Mouse (Mus musculus) CH12.LX (cell line): ENCODE results near the gene Mfsd5. TPM values are rescaled to one million over a fixed set of nuclear protein-coding genes. Genes with fewer than 3 reads are reported as not detected.

ENCODE experiments used
- DNase-seq: peaks from one replicate; pipeline ENCODE4 v3.0.0-alpha.2; 2013; ENCODE audit errors: extremely low read depth
- H3K27ac ChIP-seq: 2 replicates; pipeline ENCODE4 v1.5.1; 2012; ENCODE audit warnings: low read depth, mild to moderate bottlenecking, control low read depth, moderate library complexity; ENCODE audit not compliant: insufficient read depth
- H3K27me3 ChIP-seq: replicated peaks from 2 replicates; pipeline ENCODE3; 2012; ENCODE audit warnings: inconsistent platforms
- H3K36me3 ChIP-seq, 2 experiments: replicated peaks in 1 of 2; 2 replicates each; pipeline versions ENCODE3 to v1.6.1; 2012; ENCODE audit warnings: inconsistent platforms in 1 of 2, low read length in 1 of 2, mild to moderate bottlenecking in 1 of 2, mixed read lengths in 1 of 2, moderate library complexity in 1 of 2; ENCODE audit not compliant: control insufficient read depth in 1 of 2, insufficient read depth in 1 of 2
- H3K4me1 ChIP-seq, 2 experiments: 2 replicates each; pipeline ENCODE4 v1.6.1; 2012; ENCODE audit warnings: inconsistent platforms in 1 of 2, moderate library complexity in 1 of 2; ENCODE audit not compliant: insufficient read depth in 2 of 2, control insufficient read depth in 1 of 2
- H3K4me2 ChIP-seq: 2 replicates; pipeline ENCODE4 v1.6.1; 2012; ENCODE audit warnings: low read depth, mild to moderate bottlenecking, control low read depth; ENCODE audit not compliant: poor library complexity, insufficient read depth, severe bottlenecking
- H3K4me3 ChIP-seq, 3 experiments: fragments of 150-350 bp in 1 of 3; sonication (generic) in 1 of 3; replicated peaks in 1 of 3; 2 replicates each; pipeline versions ENCODE3 to v1.5.1; 2011 to 2012; ENCODE audit warnings: low read depth in 2 of 3, low read length in 2 of 3, mild to moderate bottlenecking in 2 of 3, moderate library complexity in 2 of 3, control low read depth in 1 of 3, improper control_type of control experiment in 1 of 3, inconsistent platforms in 1 of 3, mixed read lengths in 1 of 3; ENCODE audit not compliant: poor library complexity in 1 of 3
- H3K79me2 ChIP-seq: replicated peaks from 2 replicates; pipeline ENCODE4 v1.6.1; 2012; ENCODE audit warnings: mild to moderate bottlenecking, moderate library complexity; ENCODE audit not compliant: control insufficient read depth, poor library complexity, insufficient read depth, severe bottlenecking; ENCODE audit errors: extremely low read depth
- H3K9ac ChIP-seq: 2 replicates; pipeline ENCODE4 v1.6.1; 2012; ENCODE audit warnings: low read depth, mild to moderate bottlenecking, control low read depth, moderate library complexity; ENCODE audit not compliant: insufficient read depth
- H3K9me3 ChIP-seq: replicated peaks from 2 replicates; pipeline ENCODE3; 2012; ENCODE audit warnings: low read length, inconsistent platforms, mixed read lengths
- BHLHE40 ChIP-seq: IDR thresholded peaks from 2 replicates; pipeline ENCODE4 v1.6.1; 2011; ENCODE audit warnings: mild to moderate bottlenecking, low read depth, low read length, improper control_type of control experiment
- CHD1 ChIP-seq: IDR thresholded peaks from 2 replicates; pipeline ENCODE4 v1.6.1; 2012; ENCODE audit warnings: low read depth, low read length, improper control_type of control experiment, inconsistent platforms
- CTCF ChIP-seq, 2 experiments: IDR thresholded peaks in 1 of 2; conservative IDR thresholded peaks in 1 of 2; 2 replicates each; pipeline ENCODE4 v1.5.1; 2011 to 2012; ENCODE audit warnings: low read depth in 2 of 2, low read length in 2 of 2, improper control_type of control experiment in 1 of 2, inconsistent platforms in 1 of 2, mild to moderate bottlenecking in 1 of 2, moderate library complexity in 1 of 2
- E2F4 ChIP-seq: IDR thresholded peaks from 2 replicates; pipeline ENCODE4 v1.6.1; 2011; ENCODE audit warnings: low read depth, low read length, improper control_type of control experiment; ENCODE audit not compliant: insufficient replicate concordance
- ELF1 ChIP-seq: IDR thresholded peaks from 2 replicates; pipeline ENCODE4 v1.6.1; 2014; ENCODE audit warnings: low read depth, mild to moderate bottlenecking, inconsistent platforms, low read length, improper control_type of control experiment
- ETS1 ChIP-seq: conservative IDR thresholded peaks from 2 replicates; pipeline ENCODE4 v1.6.1; 2012; ENCODE audit warnings: low read depth, mild to moderate bottlenecking, inconsistent platforms, low read length, improper control_type of control experiment, moderate library complexity
- GABPA ChIP-seq: IDR thresholded peaks from 2 replicates; pipeline ENCODE4 v1.6.1; 2012; ENCODE audit warnings: low read depth, low read length, improper control_type of control experiment, inconsistent platforms; ENCODE audit not compliant: insufficient replicate concordance
- HCFC1 ChIP-seq: IDR thresholded peaks from 2 replicates; pipeline ENCODE4 v1.6.1; 2012; ENCODE audit warnings: low read depth, mild to moderate bottlenecking, inconsistent platforms, low read length, improper control_type of control experiment
- JUND ChIP-seq: conservative IDR thresholded peaks from 2 replicates; pipeline ENCODE4 v1.6.1; 2011; ENCODE audit warnings: low read depth, low read length, improper control_type of control experiment
- KAT2A ChIP-seq: IDR thresholded peaks from 2 replicates; pipeline ENCODE4 v1.6.1; 2012; ENCODE audit warnings: low read length, improper control_type of control experiment, inconsistent platforms; ENCODE audit not compliant: insufficient replicate concordance
- MAX ChIP-seq: IDR thresholded peaks from 2 replicates; pipeline ENCODE4 v1.6.1; 2011; ENCODE audit warnings: low read length, improper control_type of control experiment
- MEF2A ChIP-seq: IDR thresholded peaks from 2 replicates; pipeline ENCODE4 v1.6.1; 2014; ENCODE audit warnings: low read depth, mild to moderate bottlenecking, inconsistent platforms, low read length, improper control_type of control experiment, borderline replicate concordance
- MXI1 ChIP-seq: IDR thresholded peaks from 2 replicates; pipeline ENCODE4 v1.6.1; 2011; ENCODE audit warnings: mild to moderate bottlenecking, low read depth, low read length, improper control_type of control experiment
- NRF1 ChIP-seq: IDR thresholded peaks from 2 replicates; pipeline ENCODE4 v1.6.1; 2014; ENCODE audit warnings: low read depth, mild to moderate bottlenecking, inconsistent platforms, low read length, improper control_type of control experiment, moderate library complexity
- PAX5 ChIP-seq: IDR thresholded peaks from 2 replicates; pipeline ENCODE4 v1.6.1; 2012; ENCODE audit warnings: low read length, inconsistent platforms, mixed read lengths
- POLR2A ChIP-seq: IDR thresholded peaks from 2 replicates; pipeline ENCODE4 v1.6.1; 2011; ENCODE audit warnings: low read depth, mild to moderate bottlenecking, improper control_type of control experiment, low read length
- POLR2AphosphoS2 ChIP-seq: IDR thresholded peaks from 2 replicates; pipeline ENCODE4 v1.6.1; 2011; ENCODE audit warnings: low read depth, low read length, improper control_type of control experiment
- RAD21 ChIP-seq: IDR thresholded peaks from 2 replicates; pipeline ENCODE4 v1.6.1; 2011; ENCODE audit warnings: low read depth, mild to moderate bottlenecking, low read length, improper control_type of control experiment, moderate library complexity
- RCOR1 ChIP-seq: conservative IDR thresholded peaks from 2 replicates; pipeline ENCODE4 v1.6.1; 2012; ENCODE audit warnings: low read depth, mild to moderate bottlenecking, inconsistent platforms, low read length, improper control_type of control experiment
- SIN3A ChIP-seq: IDR thresholded peaks from 2 replicates; pipeline ENCODE4 v1.6.1; 2012; ENCODE audit warnings: low read length, improper control_type of control experiment, inconsistent platforms
- SMC3 ChIP-seq: IDR thresholded peaks from 2 replicates; pipeline ENCODE4 v1.6.1; 2011; ENCODE audit warnings: low read depth, low read length, improper control_type of control experiment
- UBTF ChIP-seq: IDR thresholded peaks from 2 replicates; pipeline ENCODE4 v1.6.1; 2012; ENCODE audit warnings: low read depth, mild to moderate bottlenecking, inconsistent platforms, low read length, improper control_type of control experiment, moderate library complexity
- USF1 ChIP-seq: IDR thresholded peaks from 2 replicates; pipeline ENCODE4 v1.6.1; 2014; ENCODE audit warnings: low read depth, mild to moderate bottlenecking, inconsistent platforms, low read length, improper control_type of control experiment
- USF2 ChIP-seq: conservative IDR thresholded peaks from 2 replicates; pipeline ENCODE4 v1.6.1; 2011; ENCODE audit warnings: low read depth, low read length, improper control_type of control experiment
- ZKSCAN1 ChIP-seq: IDR thresholded peaks from 2 replicates; pipeline ENCODE4 v1.6.1; 2012; ENCODE audit warnings: low read depth, inconsistent platforms, low read length, improper control_type of control experiment, borderline replicate concordance
- ZMIZ1 ChIP-seq: IDR thresholded peaks from 2 replicates; pipeline ENCODE4 v1.6.1; 2012; ENCODE audit warnings: low read depth, mild to moderate bottlenecking, inconsistent platforms, low read length, improper control_type of control experiment
- dilution Hi-C: fragments of 300-500 bp; cut with MboI; formaldehyde crosslinking; loops from 2 replicates; pipeline ENCODE4 v1.14.3; 2020; ENCODE audit warnings: low sequenced_read_pairs; ENCODE audit not compliant: extremely low pct_unique_long_range_greater_than_20kb, extremely low pct_ligation_motif_present
- in situ Hi-C: fragments of 300-500 bp; cut with MboI; formaldehyde crosslinking; loops from 3 replicates; pipeline ENCODE4 v1.14.3; 2019; ENCODE audit warnings: low sequenced_read_pairs, low pct_ligation_motif_present, low pct_unique_long_range_greater_than_20kb, mixed read lengths
- polyA plus RNA-seq: library from polyadenylated mRNA; unstranded; fragments of >175 nt; gene quantifications from 2 replicates; pipeline ENCODE4 v1.2.1, GENCODE M21; 2012; ENCODE audit warnings: low read depth; ENCODE audit not compliant: insufficient read length
- total RNA-seq, 2 experiments: library from RNA; depleted of rRNA; stranded (reverse); fragments of 300-350 nt in 1 of 2; fragments of >200 nt in 1 of 2; gene quantifications; 2 replicates each; pipeline ENCODE4 v1.2.3; 2012 to 2014

Mfsd5 gene
- total and polyA plus RNA-seq, 3 experiments = 31.1 to 90.6 (median 51.8) TPM

GRCm38 (mm10) chr15:102326022-102326576 is 46.8 kb downstream of the Mfsd5 start, which contains the start of gene Pfdn5 (continued):
- TF ChIP-seq BHLHE40 (no peak), MEF2A (peak; percentile 48; the same call in 1 of the 2 replicates), ETS1 (no peak; the same call in 1 of the 2 replicates), POLR2AphosphoS2 (no peak), PAX5 (no peak), CHD1 (no peak), ZMIZ1 (peak; percentile 37; the same call in 1 of the 2 replicates), CTCF (conservative IDR thresholded peaks at IDR 0.05 in 1 of 2, IDR thresholded peaks at IDR 0.05 in 1 of 2; ENCODE audit: low read depth in 2 of 2, low read length in 2 of 2) (0 out of 4 replicates have a peak, but pooled peaks of 1 of the 2 experiments have one; percentile 18), SMC3 (no peak), KAT2A (0 out of 2 replicates have a peak, but pooled peaks have one; percentile 70), HCFC1 (peak; percentile 87), GABPA (peak; percentile 71), UBTF (no peak), ZKSCAN1 (no peak)

- Histone ChIP-seq H3K9me3 (no peaks in the 10 kb centered on the region), H3K27ac (no peak overlapping the region), H3K27me3 (no peaks in the 10 kb centered on the region), H3K4me2 (peak overlapping the region; percentile 65), H3K4me3 (peak overlapping the region; percentile 72 to 98 (median 97)), H3K36me3 (peaks cover 36 to 68% of the 10 kb centered on the region in 2 experiments), H3K79me2 (peaks cover 15% of the 10 kb centered on the region), H3K9ac (peak overlapping the region; percentile 91), H3K4me1 (peaks cover 4 to 25% of the 10 kb centered on the region in 2 experiments; a peak in 3 of 4 replicates)
- in situ Hi-C loops = no loop called here
- dilution Hi-C loops = no loop called here
- no peak for DNase-seq
- TF ChIP-seq POLR2A (no peak), RCOR1 (no peak), SIN3A (peak; percentile 64; the same call in 1 of the 2 replicates), USF2 (no peak), CHD1 (peak; percentile 74), MAX (no peak), NRF1 (no peak), ETS1 (no peak), JUND (no peak), E2F4 (no peak), PAX5 (no peak), ELF1 (no peak), RAD21 (no peak), USF1 (no peak), BHLHE40 (no peak), MXI1 (peak; percentile 34; the same call in 1 of the 2 replicates)
Observed at GRCm38 (mm10) chr15:102326892-102327291, 47.6 kb downstream of the Mfsd5 start.

Other genes starting within 250 kb of the Mfsd5 start
Only the 20 nearest of the 23 such genes appear.
- 507 and 555 TPM in 2 replicates for gene Eif4b, start 205.7 kb upstream of the Mfsd5 start, total RNA-seq (2012; rRNA removed)
- 492 and 536 TPM in 2 replicates for gene Eif4b, start 205.7 kb upstream of the Mfsd5 start, total RNA-seq (2014; rRNA removed)
- gene Eif4b, start 205.7 kb upstream of the Mfsd5 start, polyA plus RNA-seq = 652 and 950 TPM in 2 replicates
- gene Tns2, start 179.0 kb upstream of the Mfsd5 start, total RNA-seq (2012; rRNA removed) = 0.08 and 0.13 TPM in 2 replicates
- gene Tns2, start 179.0 kb upstream of the Mfsd5 start, total RNA-seq (2014; rRNA removed) = not detected in 2 replicates
- 0.34 and 0.49 TPM in 2 replicates for gene Tns2, start 179.0 kb upstream of the Mfsd5 start, polyA plus RNA-seq
- 21.6 and 24.7 TPM in 2 replicates for gene Spryd3, start 143.2 kb upstream of the Mfsd5 start, total RNA-seq (2012; rRNA removed)
- gene Spryd3, start 143.2 kb upstream of the Mfsd5 start, total RNA-seq (2014; rRNA removed) = 19.6 and 21.5 TPM in 2 replicates
- 25.7 and 33.5 TPM in 2 replicates for gene Spryd3, start 143.2 kb upstream of the Mfsd5 start, polyA plus RNA-seq
- gene Igfbp6, start 135.1 kb upstream of the Mfsd5 start, total RNA-seq (2012; rRNA removed) = 0.38 TPM in 1 of 2 replicates, not detected in the other
- not detected in 2 replicates for gene Igfbp6, start 135.1 kb upstream of the Mfsd5 start, total RNA-seq (2014; rRNA removed)
- not detected in 2 replicates for gene Igfbp6, start 135.1 kb upstream of the Mfsd5 start, polyA plus RNA-seq
- gene Soat2, start 128.9 kb upstream of the Mfsd5 start, total RNA-seq (2012; rRNA removed) = 3.7 and 10.4 TPM in 2 replicates
- gene Soat2, start 128.9 kb upstream of the Mfsd5 start, total RNA-seq (2014; rRNA removed) = 0.09 and 0.28 TPM in 2 replicates
- gene Soat2, start 128.9 kb upstream of the Mfsd5 start, polyA plus RNA-seq = 0.56 and 0.65 TPM in 2 replicates
- 30.5 and 32.1 TPM in 2 replicates for gene Zfp740, start 76.2 kb upstream of the Mfsd5 start, total RNA-seq (2012; rRNA removed)
- 46.1 and 51.9 TPM in 2 replicates for gene Zfp740, start 76.2 kb upstream of the Mfsd5 start, total RNA-seq (2014; rRNA removed)
- gene Zfp740, start 76.2 kb upstream of the Mfsd5 start, polyA plus RNA-seq = 37.4 and 38.7 TPM in 2 replicates
- gene Csad, start 74.7 kb upstream of the Mfsd5 start, total RNA-seq (2012; rRNA removed) = 2.8 and 4.7 TPM in 2 replicates
- 3.6 and 3.7 TPM in 2 replicates for gene Csad, start 74.7 kb upstream of the Mfsd5 start, total RNA-seq (2014; rRNA removed)
- gene Csad, start 74.7 kb upstream of the Mfsd5 start, polyA plus RNA-seq = 3.8 and 4.2 TPM in 2 replicates
- 10.1 and 17.7 TPM in 2 replicates for gene Itgb7, start 47.5 kb upstream of the Mfsd5 start, total RNA-seq (2012; rRNA removed)
- 1.8 and 3.7 TPM in 2 replicates for gene Itgb7, start 47.5 kb upstream of the Mfsd5 start, total RNA-seq (2014; rRNA removed)
- gene Itgb7, start 47.5 kb upstream of the Mfsd5 start, polyA plus RNA-seq = 2.8 and 4.2 TPM in 2 replicates
- 0.64 and 0.76 TPM in 2 replicates for gene Rarg, start 21.9 kb upstream of the Mfsd5 start, total RNA-seq (2012; rRNA removed)
- gene Rarg, start 21.9 kb upstream of the Mfsd5 start, total RNA-seq (2014; rRNA removed) = 0.17 and 0.32 TPM in 2 replicates
- 0.63 and 0.76 TPM in 2 replicates for gene Rarg, start 21.9 kb upstream of the Mfsd5 start, polyA plus RNA-seq
- gene Gm9918, start 8.9 kb upstream of the Mfsd5 start, total RNA-seq (2012; rRNA removed) = not detected in 2 replicates
- not detected in 2 replicates for gene Gm9918, start 8.9 kb upstream of the Mfsd5 start, total RNA-seq (2014; rRNA removed)
- gene Gm9918, start 8.9 kb upstream of the Mfsd5 start, polyA plus RNA-seq = not detected in 2 replicates
- gene Espl1, start 16.8 kb downstream of the Mfsd5 start, total RNA-seq (2012; rRNA removed) = 51.0 and 64.6 TPM in 2 replicates
- gene Espl1, start 16.8 kb downstream of the Mfsd5 start, total RNA-seq (2014; rRNA removed) = 41.0 and 41.3 TPM in 2 replicates
- 80.7 and 110 TPM in 2 replicates for gene Espl1, start 16.8 kb downstream of the Mfsd5 start, polyA plus RNA-seq
- gene Pfdn5, start 46.7 kb downstream of the Mfsd5 start, total RNA-seq (2012; rRNA removed) = 265 and 269 TPM in 2 replicates
- gene Pfdn5, start 46.7 kb downstream of the Mfsd5 start, total RNA-seq (2014; rRNA removed) = 296 and 371 TPM in 2 replicates
- 356 and 502 TPM in 2 replicates for gene Pfdn5, start 46.7 kb downstream of the Mfsd5 start, polyA plus RNA-seq
- gene Myg1, start 52.3 kb downstream of the Mfsd5 start, total RNA-seq (2012; rRNA removed) = 105 and 126 TPM in 2 replicates
- 121 and 133 TPM in 2 replicates for gene Myg1, start 52.3 kb downstream of the Mfsd5 start, total RNA-seq (2014; rRNA removed)
- 132 and 166 TPM in 2 replicates for gene Myg1, start 52.3 kb downstream of the Mfsd5 start, polyA plus RNA-seq
- 95.5 and 98.3 TPM in 2 replicates for gene Aaas, start 71.3 kb downstream of the Mfsd5 start, total RNA-seq (2012; rRNA removed)
- gene Aaas, start 71.3 kb downstream of the Mfsd5 start, total RNA-seq (2014; rRNA removed) = 107 and 126 TPM in 2 replicates
- gene Aaas, start 71.3 kb downstream of the Mfsd5 start, polyA plus RNA-seq = 241 and 266 TPM in 2 replicates
- 0.04 TPM in 1 of 2 replicates, not detected in the other for gene Sp7, start 87.7 kb downstream of the Mfsd5 start, total RNA-seq (2012; rRNA removed)
- gene Sp7, start 87.7 kb downstream of the Mfsd5 start, total RNA-seq (2014; rRNA removed) = not detected in 2 replicates
- gene Sp7, start 87.7 kb downstream of the Mfsd5 start, polyA plus RNA-seq = not detected in 2 replicates
- gene Sp1, start 126.7 kb downstream of the Mfsd5 start, total RNA-seq (2012; rRNA removed) = 23.3 and 23.5 TPM in 2 replicates
- gene Sp1, start 126.7 kb downstream of the Mfsd5 start, total RNA-seq (2014; rRNA removed) = 22.3 and 27.1 TPM in 2 replicates
- gene Sp1, start 126.7 kb downstream of the Mfsd5 start, polyA plus RNA-seq = 25.6 and 31.8 TPM in 2 replicates
- not detected in 2 replicates for gene Amhr2, start 165.9 kb downstream of the Mfsd5 start, total RNA-seq (2012; rRNA removed)
- gene Amhr2, start 165.9 kb downstream of the Mfsd5 start, total RNA-seq (2014; rRNA removed) = not detected in 2 replicates
- not detected in 2 replicates for gene Amhr2, start 165.9 kb downstream of the Mfsd5 start, polyA plus RNA-seq
- gene Prr13, start 179.6 kb downstream of the Mfsd5 start, total RNA-seq (2012; rRNA removed) = 34.5 and 36.4 TPM in 2 replicates
- 26.1 and 32.2 TPM in 2 replicates for gene Prr13, start 179.6 kb downstream of the Mfsd5 start, total RNA-seq (2014; rRNA removed)
- 94.8 and 131 TPM in 2 replicates for gene Prr13, start 179.6 kb downstream of the Mfsd5 start, polyA plus RNA-seq
- gene Pcbp2, start 191.1 kb downstream of the Mfsd5 start, total RNA-seq (2012; rRNA removed) = 263 and 281 TPM in 2 replicates
- 308 and 379 TPM in 2 replicates for gene Pcbp2, start 191.1 kb downstream of the Mfsd5 start, total RNA-seq (2014; rRNA removed)
- gene Pcbp2, start 191.1 kb downstream of the Mfsd5 start, polyA plus RNA-seq = 1,350 and 1,545 TPM in 2 replicates
- not detected in 2 replicates for gene Gm10337, start 224.3 kb downstream of the Mfsd5 start, total RNA-seq (2012; rRNA removed)
- gene Gm10337, start 224.3 kb downstream of the Mfsd5 start, total RNA-seq (2014; rRNA removed) = not detected in 2 replicates
- not detected in 2 replicates for gene Gm10337, start 224.3 kb downstream of the Mfsd5 start, polyA plus RNA-seq